Mouse (Mus musculus) thymus, postnatal 4 days (tissue): ENCODE results near the gene Unc79.
A peak's percentile ranks its signal among the peaks of the same experiment; 100 is the strongest.

Experiments
- DNase-seq: peaks from one replicate; pipeline ENCODE4 v3.0.0; 2021

Gene Unc79

DNA sequence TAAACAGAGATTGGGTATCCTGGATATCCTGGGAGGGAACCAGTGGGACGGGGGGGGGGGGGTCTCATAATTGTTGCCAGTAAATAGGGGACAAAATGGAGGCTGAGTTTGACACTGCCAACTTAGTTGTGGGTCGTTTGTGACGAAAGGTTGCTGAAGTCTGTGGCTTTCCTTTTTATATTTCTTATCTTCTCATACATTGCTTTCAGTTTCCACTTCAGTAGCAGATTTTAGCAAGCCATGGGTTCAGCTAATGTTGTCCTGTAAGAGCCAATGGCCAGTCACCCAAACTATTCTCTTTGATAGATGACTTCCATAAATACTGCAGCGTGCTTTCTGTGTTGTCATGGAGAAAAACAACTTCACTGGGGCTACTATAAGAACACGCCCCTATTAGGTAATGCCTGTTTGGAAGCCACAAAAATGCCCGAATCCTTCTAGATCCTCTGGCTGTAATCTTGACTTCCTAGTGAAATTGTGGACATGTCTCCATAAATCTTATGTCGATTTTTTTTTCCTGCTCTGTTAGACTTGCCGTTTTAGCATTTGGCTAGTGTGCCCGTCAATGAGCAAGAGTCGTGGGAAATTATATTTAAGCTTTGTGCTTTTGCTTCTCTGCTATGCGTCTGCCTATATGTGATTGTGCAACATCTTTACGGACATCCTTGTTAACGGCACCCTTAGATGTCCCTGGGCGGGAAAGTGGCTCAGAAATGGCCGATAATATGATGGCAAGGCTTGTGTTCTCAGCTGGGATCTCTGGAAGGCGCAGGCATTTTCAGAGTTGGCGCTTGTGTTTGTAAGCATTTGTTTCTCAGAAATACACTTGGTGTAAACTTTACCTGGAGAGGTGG is 181.0 kb downstream of the Unc79 start:
- DNase-seq = no peak

DNA sequence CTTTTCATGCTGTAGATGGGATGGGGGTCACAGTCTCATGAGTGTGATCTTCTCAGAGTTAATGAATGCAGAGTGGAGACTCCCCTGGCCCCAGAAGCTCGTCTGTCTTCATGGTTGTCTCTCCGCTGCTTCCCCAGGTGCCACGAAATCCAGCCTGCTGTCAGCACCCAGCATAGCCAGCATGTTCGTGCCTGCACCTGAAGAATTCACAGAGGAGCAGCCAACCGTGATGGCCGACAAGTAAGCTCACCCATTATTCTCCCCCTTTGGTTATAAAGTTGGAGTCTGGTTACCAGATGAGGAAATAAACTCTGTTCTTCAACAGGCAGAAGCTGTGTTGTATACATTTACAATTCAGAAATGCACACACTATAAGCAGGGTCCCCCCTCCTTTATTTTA is 182.8 kb downstream of the Unc79 start:
- no peak for DNase-seq

DNA sequence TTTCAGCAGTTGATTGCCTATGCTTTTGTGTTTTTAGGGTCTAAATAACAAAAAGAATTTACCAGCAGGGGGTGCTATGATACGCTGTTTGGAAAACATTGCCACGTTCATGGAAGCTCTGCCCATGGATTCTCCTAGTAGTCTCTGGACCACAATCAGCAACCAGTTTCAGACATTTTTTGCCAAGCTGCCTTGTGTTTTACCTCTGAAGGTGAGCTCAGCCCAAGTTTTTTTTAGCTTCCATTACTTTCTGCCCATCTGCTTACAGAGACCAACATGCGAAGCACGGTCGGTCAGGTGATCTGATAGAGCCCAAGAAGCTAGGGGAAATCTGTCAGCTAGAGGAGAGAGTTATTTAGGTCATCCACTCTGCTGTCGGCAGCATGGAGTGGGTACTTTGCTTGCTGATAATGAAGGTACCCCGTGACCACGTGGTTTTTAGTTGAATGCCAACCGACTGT is 193.9 kb downstream of the Unc79 start:
- peak; percentile 8 for DNase-seq

DNA sequence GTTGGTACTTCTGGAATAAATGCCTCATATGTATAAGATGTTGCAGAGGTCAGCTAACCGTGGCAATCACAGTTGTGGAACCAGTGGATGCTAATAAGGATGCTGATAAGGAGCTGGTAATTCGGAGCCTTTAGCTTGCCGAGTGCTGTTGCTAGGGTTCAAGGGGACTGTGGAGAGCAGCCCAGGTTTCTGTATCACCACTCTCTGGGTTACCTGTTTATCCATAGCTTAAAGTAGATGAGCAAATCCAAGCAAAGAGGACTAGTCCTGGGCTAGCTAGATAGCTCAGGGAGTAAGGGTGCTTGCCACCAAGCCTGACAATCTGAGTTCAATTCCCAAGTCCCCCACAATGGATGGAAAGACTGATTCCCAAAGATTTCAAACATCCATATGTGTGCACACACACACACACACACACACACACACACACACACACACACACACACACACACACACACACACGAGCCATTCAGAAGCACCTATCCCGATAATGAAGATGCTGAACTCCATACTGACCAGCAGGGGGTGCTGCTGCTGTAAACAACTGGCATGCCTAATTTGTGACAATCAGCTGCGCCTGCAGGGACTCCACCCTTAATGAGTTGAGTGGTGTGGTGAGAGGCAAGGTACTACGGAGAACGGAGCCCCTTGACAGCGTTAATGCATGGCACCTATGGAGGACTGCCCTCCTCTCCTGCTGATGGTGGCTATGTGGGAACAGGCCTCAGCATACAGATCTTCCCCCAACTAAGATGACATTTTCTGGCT is 195.3 kb downstream of the Unc79 start:
- DNase-seq = peak; percentile 66

DNA sequence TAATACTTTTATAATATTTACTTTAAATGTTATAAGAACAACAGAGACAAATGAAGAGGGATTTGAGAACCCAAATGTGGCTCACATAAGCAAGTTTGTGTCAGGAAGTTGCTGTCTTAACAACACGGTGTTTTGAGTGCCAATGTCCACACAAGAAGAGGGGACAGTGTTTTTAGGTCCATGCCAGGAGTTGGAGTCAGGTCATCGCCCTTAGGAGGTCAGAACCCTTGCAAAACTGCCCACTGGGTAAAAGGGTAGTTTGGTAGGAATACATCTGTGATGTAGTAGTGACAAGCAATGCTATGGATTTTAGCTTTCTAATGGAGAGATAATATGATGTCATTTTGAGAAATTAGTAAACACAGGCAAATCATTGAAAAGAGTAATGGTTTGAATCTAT is 201.6 kb downstream of the Unc79 start:
- no peak for DNase-seq

DNA sequence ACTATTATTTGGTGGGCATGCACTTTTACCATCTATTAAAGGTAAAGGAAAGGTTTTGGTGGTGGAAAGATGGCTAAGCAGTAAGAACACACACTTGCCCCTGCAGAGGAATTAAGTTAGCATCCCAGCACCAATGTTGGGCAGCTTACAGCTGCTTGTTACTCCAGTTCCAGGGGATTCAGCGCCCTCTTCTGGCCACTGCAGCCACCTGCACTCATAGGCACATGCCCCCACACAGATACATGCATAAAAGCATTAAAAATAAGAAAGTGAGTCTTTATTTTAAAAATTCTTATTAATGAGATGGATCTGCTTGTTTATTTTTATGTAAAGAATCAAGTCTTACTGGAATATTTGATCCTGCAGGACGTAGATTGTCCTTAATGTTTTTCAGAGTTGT is 206.3 kb downstream of the Unc79 start:
- peak; percentile 11 for DNase-seq

DNA sequence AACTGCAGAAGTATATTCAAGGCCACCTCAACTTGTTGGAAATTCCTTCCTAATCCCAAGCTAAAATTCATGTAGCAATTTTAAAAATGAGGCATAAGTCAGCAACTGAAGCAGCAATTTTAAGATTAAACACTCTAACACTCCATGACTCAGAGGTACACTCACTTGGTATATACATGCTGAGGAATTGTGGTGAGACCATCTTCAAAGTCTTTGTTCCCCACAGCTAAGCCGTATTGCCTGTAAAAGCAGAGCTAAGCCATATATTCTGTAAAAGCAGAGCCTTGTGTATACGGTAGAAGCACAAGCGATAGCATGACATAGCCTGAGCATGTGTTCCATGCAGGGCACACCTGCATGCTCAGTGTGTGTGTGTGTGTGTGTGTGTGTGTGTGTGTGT is 206.7 kb downstream of the Unc79 start:
- DNase-seq = no peak

DNA sequence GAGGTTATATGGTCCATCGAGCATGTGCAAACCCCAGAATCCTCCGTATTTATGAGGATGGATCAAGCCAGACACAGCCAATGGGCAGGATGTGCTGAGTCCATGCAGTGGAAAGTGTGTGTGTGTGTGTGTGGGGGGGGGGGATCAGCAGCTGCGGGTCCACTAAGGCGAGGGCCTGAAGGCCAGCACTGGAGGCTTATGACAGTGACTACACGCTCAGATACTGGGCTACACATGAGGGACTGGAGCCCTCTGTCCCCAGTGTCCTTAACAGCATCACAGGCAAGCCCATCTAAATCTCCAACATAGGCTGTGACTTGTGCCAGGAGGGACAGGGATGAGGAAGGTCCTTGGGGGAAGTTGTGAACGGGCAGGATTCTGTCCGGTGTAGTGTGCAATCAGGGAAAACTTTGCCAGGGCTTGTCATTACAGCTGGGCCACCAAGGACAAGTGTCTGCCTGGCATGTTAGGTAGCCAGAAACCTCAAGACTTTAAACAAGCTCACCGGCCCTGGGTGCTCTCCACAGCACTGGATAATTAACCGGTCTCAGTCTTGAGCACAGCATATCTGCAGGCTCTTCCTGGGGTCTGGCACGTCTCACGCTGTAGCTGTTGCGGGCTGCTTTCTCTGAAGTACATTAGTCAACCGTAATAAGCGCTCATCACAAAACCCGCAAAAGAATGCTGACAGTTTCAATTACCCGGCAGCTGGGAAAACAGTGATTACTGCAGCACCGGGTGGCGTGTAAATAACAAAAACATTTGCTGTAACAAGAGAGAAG is 208.7 kb downstream of the Unc79 start:
- no peak for DNase-seq

DNA sequence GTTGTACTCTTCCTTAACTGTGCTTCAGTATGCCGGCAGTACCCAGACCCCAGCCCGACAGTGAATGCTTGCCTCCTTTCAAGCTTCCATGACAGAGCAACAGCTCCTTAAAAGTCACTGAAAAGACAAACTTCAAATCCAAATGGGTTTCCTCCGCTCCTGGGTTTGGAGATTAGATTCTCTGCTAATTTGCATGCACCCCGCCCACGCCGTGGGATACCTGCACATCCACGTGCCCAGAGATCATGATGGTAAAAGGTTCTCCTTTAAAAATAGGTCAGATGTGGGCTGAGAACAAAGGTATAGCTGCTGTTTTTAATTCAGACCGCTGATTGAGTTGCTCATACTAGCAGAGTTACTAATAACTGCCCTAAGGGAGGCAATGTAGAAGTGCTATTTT is 210.4 kb downstream of the Unc79 start:
- no peak for DNase-seq

DNA sequence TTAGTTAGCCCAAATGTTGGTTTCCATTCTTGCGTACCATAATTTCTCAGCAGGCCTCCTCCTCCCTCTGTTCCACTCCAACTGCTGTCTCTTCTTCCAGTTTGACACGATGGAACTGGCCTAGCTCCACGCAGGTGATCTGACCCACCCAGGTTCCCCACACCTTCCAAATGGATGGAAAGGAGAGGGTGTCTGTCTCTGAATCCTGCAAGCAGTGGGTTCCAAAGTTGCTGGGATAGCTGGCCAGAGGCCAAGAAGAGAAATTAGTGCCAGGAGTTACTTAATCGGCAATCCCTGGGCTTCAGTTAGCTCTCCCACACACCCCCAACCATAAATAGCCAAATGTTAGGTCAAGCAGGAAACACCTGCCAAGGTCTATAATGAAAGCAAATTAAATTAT is 212.1 kb downstream of the Unc79 start:
- DNase-seq = no peak

DNA sequence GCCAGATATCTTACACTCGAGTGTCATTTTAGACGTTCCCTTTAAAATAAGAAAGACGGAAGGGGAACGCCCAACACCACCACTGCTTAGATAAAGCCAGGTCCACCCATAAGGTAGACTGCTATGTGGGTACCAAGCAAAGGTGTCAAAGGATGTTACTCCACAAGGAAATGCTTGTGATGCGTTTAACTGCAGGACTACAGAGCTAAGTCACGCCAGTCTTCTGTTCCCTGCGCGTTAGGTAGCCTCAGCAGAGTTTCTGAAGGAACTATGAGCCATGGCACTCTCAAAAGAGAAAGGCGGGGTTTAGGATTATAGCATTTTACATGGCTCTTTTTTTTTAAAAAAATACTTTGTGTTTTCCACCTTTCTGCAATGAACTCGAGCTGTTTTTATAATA is 214.9 kb downstream of the Unc79 start:
- DNase-seq = no peak

DNA sequence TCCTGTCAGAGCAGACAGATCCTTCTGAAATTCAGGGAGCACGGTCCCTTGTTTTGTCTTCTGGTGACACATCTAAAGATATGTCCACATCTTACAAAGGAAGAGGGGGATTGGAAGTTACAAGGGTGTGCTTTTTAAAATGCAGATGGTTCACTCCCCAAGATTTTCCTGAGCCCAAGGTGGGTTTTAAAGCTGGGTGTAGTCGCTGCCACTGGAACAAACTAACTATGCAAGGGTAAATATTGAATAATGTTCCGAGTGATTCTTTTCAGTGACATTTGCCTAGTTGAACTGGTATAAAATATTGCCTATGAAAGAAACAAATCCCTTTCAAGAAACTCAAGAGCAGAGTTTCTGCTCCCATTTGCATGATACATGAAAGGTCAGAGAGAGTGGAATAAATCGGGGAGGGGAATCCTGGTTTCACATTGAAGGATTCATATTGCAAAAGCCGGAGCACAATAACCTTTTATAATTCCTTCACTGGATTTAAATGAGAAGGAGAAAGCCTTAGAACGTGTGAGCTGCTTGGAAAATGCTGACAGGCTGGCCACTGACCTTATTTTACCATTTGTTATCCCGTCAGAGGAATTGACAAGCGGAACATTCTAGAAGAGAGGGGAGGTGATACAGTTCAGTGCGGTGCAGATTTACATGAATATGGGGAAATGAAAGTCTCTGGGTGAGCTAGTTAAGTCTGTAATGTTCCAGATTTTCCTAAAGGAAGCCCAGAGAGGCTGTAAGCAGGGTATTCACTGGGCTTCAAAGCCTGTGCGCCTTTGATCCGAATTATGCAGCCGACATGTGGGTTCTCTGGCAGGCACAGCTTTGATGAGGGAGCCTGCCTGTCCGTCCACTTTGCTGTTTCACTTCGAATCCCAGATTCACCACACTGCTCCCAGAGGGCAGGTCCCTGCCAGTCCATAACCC is 215.7 kb downstream of the Unc79 start:
- DNase-seq = no peak

DNA sequence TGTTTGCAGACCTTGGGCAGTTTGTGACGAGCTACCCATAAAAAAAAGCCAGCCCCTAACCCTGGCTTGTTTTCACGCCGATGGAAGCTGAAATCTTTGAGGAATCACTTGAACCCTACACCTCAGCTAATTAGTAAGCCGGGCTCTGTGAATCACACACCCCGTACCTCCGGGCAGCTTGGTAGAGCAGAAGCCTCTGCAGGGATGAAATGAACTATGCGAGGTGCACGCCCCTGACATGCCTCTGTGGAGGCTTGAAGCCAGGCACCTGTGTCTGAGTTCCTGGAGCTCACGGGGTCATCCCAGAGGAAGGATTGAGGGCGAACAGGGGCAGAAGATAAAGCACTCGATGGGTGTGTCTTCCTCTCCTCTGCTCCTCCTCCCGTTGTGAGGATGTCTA is 220.2 kb downstream of the Unc79 start:
- DNase-seq = no peak

DNA sequence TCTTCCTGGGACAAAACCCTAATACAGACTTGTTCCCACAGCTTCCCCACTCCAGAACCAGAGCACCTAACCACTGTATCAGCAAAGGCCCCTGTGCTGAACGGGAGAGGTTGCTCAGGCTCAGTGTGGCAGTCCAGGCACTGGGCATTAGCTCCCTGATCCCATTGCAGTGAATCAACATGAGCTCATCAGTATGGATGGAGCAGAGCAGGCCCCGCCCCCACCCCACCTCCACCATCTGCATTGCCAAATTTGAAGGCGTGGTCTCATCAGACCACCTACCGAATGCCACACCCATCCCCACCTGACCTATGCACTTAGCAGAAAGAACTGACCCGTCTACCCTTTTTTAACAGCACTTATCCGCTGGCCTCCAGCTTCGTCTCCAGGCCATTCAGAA is 234.4 kb downstream of the Unc79 start:
- no peak for DNase-seq

DNA sequence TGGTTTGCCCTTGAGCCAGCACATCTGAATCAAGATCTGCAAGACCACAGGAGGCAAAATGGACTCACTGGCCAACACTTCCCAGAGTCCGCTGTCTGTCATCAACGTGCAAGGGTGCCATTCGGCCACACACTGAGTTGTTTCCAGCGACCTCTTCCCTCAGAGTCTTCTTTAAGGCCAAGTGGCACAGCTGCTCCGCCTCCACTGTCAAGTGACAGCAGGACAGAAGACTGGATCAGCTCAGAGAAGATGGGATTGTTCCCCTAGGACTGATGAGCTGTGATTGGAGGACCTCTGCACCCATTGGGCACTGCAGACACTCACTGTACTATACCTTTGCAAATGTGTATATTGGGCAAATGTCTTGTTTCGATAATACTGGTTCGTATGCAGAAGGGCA is 238.4 kb downstream of the Unc79 start:
- no peak for DNase-seq

DNA sequence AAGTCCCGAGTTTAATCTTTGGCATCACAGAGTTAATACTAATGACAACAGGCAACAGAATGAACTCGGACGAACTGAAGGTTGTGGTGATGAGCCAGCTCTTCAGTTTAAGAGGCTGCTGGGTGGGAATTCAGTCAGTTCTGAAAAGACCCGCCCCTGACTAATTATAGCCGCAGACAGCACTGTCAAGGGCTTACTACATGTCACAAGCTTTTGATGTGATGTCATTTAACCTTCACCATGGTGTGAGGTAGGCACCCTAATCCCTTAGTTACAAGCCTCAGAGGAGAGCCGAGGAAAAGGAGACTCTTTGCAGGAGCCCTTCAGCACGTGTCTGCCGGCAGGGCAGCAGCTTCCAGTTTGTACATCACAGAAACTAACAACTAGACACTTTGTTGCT is 239.6 kb downstream of the Unc79 start:
- DNase-seq = no peak

DNA sequence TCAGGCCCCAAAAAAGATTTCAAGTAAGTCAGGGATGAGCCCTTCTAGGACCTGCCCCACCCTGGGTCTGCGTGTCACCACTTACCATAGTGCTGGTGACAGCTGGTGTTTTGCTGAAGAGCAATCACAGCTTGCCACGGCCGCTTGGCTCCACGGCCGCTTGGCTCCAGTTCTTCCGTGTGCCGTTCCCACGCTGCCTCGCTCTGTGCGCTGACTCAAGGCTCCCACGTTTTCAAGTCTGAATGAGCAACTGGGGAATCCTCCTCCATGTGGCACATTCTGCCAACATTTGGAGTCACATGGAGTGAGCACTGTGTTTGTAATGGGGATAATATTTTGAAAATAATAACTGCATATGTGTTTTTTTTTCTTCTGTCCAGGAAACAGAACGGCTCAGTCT is 241.1 kb downstream of the Unc79 start:
- no peak for DNase-seq

DNA sequence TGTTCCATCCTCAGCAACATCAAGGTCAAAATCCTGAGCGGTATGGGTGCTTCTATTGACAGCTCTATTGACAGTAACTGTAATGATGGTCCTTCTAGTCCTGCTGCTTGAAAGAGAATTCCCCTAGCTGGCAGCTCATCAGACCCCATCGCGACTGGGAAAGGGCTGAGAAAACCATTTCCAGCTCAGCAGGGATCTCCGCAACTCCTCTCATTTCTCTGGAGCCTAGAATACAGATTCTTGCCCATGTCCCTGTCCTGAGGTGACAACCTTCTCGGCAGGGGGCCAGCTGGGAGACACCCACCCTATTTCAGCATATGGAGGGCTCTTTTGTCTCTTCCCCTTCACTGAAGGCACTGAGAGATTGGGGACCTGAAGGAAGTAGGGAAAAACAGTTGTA is 244.3 kb downstream of the Unc79 start:
- no peak for DNase-seq

DNA sequence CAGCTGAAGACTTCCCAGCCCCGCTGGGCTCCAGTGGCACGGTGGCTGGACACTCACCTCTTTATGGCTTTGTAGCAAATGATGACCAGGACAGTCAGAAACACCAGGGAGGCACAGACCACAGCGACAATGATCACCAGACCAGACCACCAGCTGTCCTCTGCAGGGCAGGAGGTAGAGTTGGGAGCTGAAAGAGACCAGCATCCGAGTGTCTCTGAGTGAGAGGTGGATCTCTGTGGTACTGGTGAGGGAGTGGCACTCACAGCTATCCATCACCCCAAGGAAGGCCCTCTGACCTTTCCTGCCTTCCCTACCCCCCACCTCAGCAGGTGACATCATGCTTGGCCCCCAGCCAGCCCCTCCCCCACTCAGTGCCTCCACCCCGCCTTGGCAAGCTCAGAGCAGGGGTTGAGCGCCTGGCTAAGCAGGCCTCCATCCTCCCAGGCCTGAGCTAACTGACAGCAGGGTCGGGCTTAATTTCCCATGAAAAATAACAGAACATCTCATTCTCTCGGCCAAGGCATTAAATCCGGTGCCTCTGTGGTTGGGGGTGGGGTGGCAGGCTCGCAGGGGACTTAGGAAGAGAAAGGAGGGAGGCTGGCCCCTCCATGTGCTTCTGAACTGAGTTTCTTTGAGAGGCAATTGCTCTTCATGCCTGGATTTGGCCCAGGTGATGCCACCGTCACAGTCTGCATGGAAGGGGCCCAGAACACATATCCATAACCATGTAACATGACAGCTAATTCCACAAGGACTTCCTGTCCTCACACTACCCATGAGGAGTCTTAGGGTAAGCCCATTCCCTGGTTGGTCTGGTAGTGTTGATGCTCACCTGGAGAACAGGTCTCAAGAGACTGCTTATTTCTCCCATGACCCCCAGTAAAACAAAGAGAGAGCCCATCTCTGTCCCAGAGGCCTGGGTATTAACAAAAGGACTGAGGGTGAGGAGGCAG is 254.2 kb downstream of the Unc79 start:
- DNase-seq = no peak

DNA sequence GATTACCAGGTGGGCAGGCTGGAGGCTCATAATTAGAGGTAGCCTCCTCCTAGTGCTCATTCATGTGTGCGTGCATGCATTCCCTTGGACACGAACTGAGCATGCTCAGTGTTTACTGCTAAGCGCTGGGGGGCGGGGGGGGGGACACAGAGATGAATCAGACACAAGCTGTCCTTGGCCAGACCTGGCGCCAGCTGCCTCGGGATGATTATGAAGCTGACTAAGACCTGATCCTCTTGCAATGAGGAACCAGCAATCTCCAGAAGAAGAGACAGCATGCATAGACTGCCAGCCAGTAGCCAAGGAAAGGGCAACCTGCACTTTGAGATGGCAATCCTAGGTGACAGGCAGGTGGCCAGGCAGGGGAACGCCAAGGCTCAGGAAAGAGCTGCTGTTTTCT is 256.9 kb downstream of the Unc79 start:
- no peak for DNase-seq

DNA sequence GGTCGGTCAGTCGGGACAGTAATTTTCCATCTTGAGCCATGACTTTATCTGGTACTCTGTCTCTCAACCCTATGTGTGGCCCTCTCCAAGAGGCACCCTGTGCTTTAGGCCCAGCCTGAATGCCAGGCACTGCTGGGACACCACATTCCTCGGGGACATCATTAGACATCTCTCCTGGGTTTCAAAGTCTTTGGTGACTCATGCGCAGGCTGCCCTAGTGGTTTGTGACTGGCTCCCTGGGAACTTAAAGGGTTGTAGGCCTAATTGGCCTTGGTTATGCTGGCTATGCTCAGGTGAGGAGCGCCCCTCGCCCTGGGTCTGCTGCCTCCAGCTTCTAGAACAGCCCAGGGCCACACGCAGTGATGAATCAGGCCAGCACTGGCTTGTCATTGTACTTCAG is 260.9 kb downstream of the Unc79 start:
- no peak for DNase-seq
